Mouse (Mus musculus) fibroblast of lung, adult 2 months (primary cell): ENCODE results near the gene Chil5.
A peak's percentile ranks its signal among the peaks of the same experiment; 100 is the strongest.
"Not testable (repeated sequence)": the region's sequence is repeated elsewhere in the genome, so short reads cannot be mapped to it uniquely, and the experiment has no call there.

Experiments used
- DNase-seq: peaks from one replicate; pipeline ENCODE4 v3.0.0-alpha.2; 2011; ENCODE audit warnings: low read depth

The Chil5 gene

GRCm38 (mm10) chr3:106032781-106033180 lies at the start of gene Chil5:
Gene Chil5 (minus strand): TSS chr3:106032814.
- DNase-seq = no peak

DNA sequence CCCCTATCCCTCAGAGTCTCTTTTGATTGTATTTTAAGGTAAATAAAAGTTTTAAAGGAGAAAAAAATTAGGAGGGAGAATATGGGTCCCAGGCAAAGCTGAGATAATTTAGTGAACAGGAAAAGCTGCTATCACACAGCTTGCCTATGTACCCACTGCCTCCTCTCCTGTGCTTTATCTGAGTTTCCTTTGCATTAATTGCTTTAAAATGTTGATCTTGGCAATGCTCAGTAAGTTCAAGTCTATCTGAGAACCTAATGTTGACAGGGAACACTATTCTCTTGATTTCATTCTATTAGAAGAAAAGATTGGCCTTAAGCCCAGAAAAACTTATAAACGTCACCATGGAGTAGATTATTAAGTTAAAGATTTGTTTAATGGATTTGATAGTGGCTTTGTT lies 42.2 kb upstream of the Chil5 start:
- no peak for DNase-seq

- no peak for DNase-seq
Observed at GRCm38 (mm10) chr3:106070994-106071393, 38.4 kb upstream of the Chil5 start.

GRCm38 (mm10) chr3:106067707-106068106 lies 35.1 kb upstream of the Chil5 start:
- DNase-seq = not testable (repeated sequence)

GRCm38 (mm10) chr3:106057966-106058365 lies 25.4 kb upstream of the Chil5 start:
- DNase-seq = no peak

GRCm38 (mm10) chr3:106051896-106052295 lies 19.3 kb upstream of the Chil5 start:
- no peak for DNase-seq

- DNase-seq = no peak
Observed at GRCm38 (mm10) chr3:106040306-106040705, 7.7 kb upstream of the Chil5 start.

GRCm38 (mm10) chr3:106024135-106024534 lies 8.5 kb downstream of the Chil5 start:
- no peak for DNase-seq

DNA sequence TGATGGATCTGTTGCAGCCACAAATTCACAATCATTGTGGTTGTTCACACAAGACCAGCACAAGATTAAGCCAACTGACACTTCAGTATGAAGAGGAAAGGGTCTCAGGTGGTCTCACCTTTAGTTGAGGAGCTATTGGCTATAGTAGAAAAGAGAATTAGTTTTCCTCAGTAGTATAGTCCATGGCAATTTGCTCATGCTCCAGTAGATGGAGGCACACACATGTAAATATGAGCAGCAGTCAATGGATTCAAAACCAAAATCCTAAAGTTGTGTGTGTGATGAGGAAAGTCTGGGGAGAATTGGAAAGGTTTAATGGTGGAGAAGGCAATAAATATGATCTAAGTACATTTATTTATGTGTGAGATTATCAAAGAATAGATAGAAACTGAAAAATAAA lies 10.8 kb downstream of the Chil5 start:
- no peak for DNase-seq

DNA sequence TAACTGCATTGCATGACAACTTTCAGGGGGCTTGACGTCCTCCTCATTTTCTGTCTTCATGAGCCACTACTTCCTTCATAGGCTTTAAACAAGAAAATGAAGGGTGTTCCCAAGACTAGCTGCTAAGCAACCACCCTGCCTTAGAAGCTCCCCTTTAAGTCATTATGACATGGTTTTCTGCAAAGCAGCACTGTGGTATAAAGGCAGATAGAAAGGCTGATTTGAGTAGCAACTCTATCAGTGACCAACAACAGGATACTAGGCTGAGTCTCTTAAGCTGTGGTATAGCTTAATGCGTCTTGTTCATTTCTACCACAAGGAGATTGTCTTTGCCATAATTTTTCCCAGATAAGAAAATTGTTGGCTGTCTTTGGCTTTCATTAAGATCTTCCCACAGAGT lies 18.1 kb downstream of the Chil5 start, which contains the start of gene Pifo:
Gene Pifo, minus strand, starts transcription at position 101 of the 400 bp plus-strand sequence.
- no peak for DNase-seq

DNA sequence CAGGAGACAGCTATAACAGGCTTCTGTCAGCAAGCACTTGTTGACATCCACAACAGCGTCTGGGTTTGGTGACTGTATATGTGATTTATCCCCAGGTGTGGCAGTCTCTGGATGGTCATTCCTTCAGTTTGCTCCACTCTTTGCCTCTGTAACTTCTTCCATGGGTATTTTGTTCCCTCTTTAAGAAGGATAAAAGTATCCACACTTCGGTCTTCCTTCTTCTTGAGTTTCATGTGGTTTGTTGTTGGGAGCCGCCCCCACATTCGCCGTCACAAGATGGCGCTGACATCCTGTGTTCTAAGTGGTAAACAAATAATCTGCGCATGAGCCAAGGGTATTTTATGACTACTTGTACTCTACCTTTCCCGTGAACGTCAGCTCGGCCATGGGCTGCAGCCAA lies 29.3 kb downstream of the Chil5 start:
- DNase-seq = not testable (repeated sequence)

GRCm38 (mm10) chr3:106001416-106002370 lies 30.9 kb downstream of the Chil5 start:
- DNase-seq = no peak

DNA sequence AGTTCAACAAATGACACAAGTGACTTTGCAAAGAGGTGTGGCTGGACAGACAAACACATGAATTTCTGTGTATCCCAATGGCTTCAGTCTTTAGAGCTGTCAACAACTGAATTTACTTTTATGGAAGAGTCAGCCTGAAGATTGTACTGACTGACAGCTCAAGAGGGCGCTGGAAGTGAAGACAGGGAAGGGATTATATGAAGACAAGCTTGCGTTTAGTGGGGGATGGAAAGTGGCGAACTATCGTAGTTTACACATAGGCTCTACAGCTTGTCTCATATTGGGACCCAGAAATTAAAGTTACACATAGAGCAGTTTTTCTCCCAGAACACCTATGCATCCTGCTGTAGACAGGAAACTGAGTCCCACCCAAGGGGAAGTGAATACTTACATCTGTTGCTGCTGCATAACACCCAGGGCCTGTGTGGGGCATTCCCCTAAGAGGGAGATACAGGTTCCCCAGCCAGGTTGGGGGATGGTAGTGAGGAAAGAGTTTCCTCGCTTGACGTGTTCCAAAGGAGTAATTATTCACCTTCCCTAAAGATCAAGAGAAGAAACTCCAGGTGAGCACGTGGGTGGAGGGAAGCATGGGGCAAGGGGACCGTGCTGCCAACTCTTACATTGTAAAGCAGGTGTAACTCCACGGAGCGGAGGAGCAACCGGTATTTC lies 31.8 kb downstream of the Chil5 start:
- DNase-seq = no peak

GRCm38 (mm10) chr3:105994730-105995129 lies 37.9 kb downstream of the Chil5 start:
- no peak for DNase-seq

GRCm38 (mm10) chr3:105991653-105992283 lies 40.8 kb downstream of the Chil5 start:
- DNase-seq = peak; percentile 21

GRCm38 (mm10) chr3:105989611-105990010 lies 43.0 kb downstream of the Chil5 start:
- DNase-seq = not testable (repeated sequence)

DNA sequence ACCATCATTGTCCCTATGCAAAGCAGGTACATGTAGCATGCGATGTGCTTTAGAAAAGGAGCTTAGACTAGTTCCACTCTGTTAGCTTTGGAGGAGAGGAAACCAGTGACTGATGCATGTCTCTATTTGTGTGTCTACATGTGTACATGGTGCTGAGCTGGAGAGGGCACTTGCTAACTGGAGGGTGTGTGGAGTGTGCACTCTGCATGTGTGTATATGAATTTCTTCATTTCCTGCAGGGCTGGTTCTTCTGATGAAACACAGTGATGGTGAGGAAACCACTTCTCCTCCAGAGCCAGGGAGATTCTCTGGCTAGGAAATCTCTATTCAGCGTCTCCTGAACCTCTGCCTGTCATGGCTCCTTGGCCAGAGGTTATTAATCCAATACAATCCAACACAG lies 58.4 kb downstream of the Chil5 start:
- no peak for DNase-seq

GRCm38 (mm10) chr3:105973411-105973810 lies 59.2 kb downstream of the Chil5 start, which contains the start of gene Ovgp1:
Gene Ovgp1 (plus strand): TSS chr3:105973711.
- DNase-seq = no peak

DNA sequence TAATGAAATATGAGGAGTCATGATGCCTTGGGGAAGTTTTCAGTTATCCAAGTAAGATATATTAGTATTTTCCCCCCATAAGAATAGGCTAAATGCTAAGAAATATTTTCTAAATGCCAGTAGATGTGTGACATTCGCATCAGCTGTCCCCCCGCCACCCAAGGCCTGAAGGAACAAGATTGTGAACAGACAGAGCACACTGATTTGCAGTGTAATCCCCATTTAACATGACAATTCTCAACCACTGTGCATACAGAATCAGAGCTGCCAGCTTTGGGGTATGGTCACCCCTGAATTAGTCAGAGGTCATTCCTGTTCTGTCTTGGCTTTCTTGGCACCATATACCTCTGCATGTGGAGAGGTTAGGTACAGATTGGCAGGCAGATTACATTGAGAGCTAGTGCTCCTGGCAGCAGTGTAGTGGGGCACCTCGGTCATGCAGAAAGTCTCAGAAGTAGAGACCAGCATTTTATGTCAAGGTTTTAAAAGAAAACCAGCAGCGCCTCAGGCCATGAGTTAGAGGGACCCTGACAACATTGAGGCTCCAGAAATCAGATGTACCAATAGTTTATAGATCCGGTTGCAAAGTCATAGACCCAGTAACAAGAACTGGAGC lies 60.7 kb downstream of the Chil5 start:
- no peak for DNase-seq
